Mouse (Mus musculus) embryonic facial prominence, embryonic 11.5 days (tissue): ENCODE data around the gene Lingo4. TPM values are rescaled to one million over a fixed set of nuclear protein-coding genes. Genes with fewer than 3 reads are reported as not detected.

Source experiments
- ATAC-seq: fragments of 200-750 bp; cut with Nextera tagmentation; replicated peaks from 2 replicates; pipeline ENCODE4 v1.8.0; 2017; ENCODE audit warnings: low read depth; ENCODE audit not compliant: insufficient number of reproducible peaks, low FRiP score, low TSS enrichment
- DNase-seq: peaks from one replicate; pipeline ENCODE4 v3.0.0-alpha.2; 2015; ENCODE audit warnings: low spot score
- H3K27ac ChIP-seq: fragments of 300-500 bp; sonication (generic); replicated peaks from 2 replicates; pipeline ENCODE4 v1.5.1; 2014; ENCODE audit warnings: mild to moderate bottlenecking, low read depth, low read length, control low read depth
- H3K27me3 ChIP-seq: fragments of 300-500 bp; sonication (generic); 2 replicates; pipeline ENCODE4 v1.6.1; 2014; ENCODE audit warnings: mild to moderate bottlenecking, low read length, moderate library complexity, mixed read lengths; ENCODE audit not compliant: control insufficient read depth, insufficient read depth
- H3K36me3 ChIP-seq: fragments of 300-500 bp; sonication (generic); replicated peaks from 2 replicates; pipeline ENCODE4 v1.6.1; 2014; ENCODE audit warnings: low read depth, mild to moderate bottlenecking, low read length, moderate library complexity, mixed read lengths; ENCODE audit not compliant: control insufficient read depth, insufficient read depth
- H3K4me1 ChIP-seq: fragments of 300-500 bp; sonication (generic); 2 replicates; pipeline ENCODE4 v1.6.1; 2014; ENCODE audit warnings: low read length, mixed read lengths; ENCODE audit not compliant: control insufficient read depth, insufficient read depth
- H3K4me2 ChIP-seq: fragments of 300-500 bp; sonication (generic); 2 replicates; pipeline ENCODE4 v1.6.1; 2014; ENCODE audit warnings: low read depth, mild to moderate bottlenecking, control low read depth, low read length, moderate library complexity
- H3K4me3 ChIP-seq: fragments of 300-500 bp; sonication (generic); 2 replicates; pipeline ENCODE4 v1.5.1; 2014; ENCODE audit warnings: low read depth, low read length, control low read depth
- H3K9ac ChIP-seq: fragments of 300-500 bp; sonication (generic); replicated peaks from 2 replicates; pipeline ENCODE4 v1.6.1; 2014; ENCODE audit warnings: mild to moderate bottlenecking, control low read depth, low read length
- H3K9me3 ChIP-seq: fragments of 300-500 bp; sonication (generic); replicated peaks from 2 replicates; pipeline ENCODE4 v1.6.1; 2016; ENCODE audit warnings: mild to moderate bottlenecking, low read length, inconsistent platforms, mixed read lengths; ENCODE audit not compliant: control insufficient read depth
- WGBS: fragments of 180-500 bp; shearing (Covaris S2); extraction: QIAGEN DNeasy Blood & Tissue Kit; methylation state at CpG from one replicate; pipeline ENCODE4 v1.1.7; 2014; 5-methylcytosine and 5-hydroxymethylcytosine counted together
- polyA plus RNA-seq: library from polyadenylated mRNA; unstranded; fragments of >200 nt; fragmentation: Nextera tagmentation; extraction: Ambion mirVana; gene quantifications from 2 replicates; pipeline ENCODE4 v1.2.1, GENCODE M21; 2014

The Lingo4 gene
- polyA plus RNA-seq, 1 experiment from 2014 or later, result 0.13 TPM

- ATAC-seq (no peak), DNase-seq (no peak)
- Histone ChIP-seq H3K27me3 (peaks cover 4% of the 10 kb centered on the region), H3K4me2 (no peak overlapping the region), H3K36me3 (no peaks in the 10 kb centered on the region), H3K4me1 (peaks cover 2% of the 10 kb centered on the region; the same call in 1 of the 2 replicates), H3K4me3 (no peak overlapping the region), H3K9me3 (no peaks in the 10 kb centered on the region), H3K27ac (no peak overlapping the region), H3K9ac (no peak overlapping the region)
- WGBS, result 59% methylated on average over 8 of the region's 8 CpGs
Observed at GRCm38 (mm10) chr3:94402451-94402850, 4.1 kb downstream of the Lingo4 start.

GRCm38 (mm10) chr3:94404366-94405054, 6.2 kb downstream of the Lingo4 start:
- no peaks in the 10 kb centered on the region for H3K9me3 ChIP-seq
- H3K4me3 ChIP-seq, result no peak overlapping the region
- H3K36me3 ChIP-seq, result no peaks in the 10 kb centered on the region
- H3K27ac ChIP-seq, result no peak overlapping the region
- ATAC-seq, result no peak
- no peak overlapping the region for H3K9ac ChIP-seq
- no peak for DNase-seq
- WGBS, result 15% methylated on average over 7 of the region's 7 CpGs
- peaks cover 2% of the 10 kb centered on the region; the same call in 1 of the 2 replicates for H3K4me1 ChIP-seq
- H3K4me2 ChIP-seq, result no peak overlapping the region; the same call in 1 of the 2 replicates
- H3K27me3 ChIP-seq, result no peaks in the 10 kb centered on the region; the same call in 1 of the 2 replicates

- DNase-seq (no peak), ATAC-seq (no peak)
- H3K4me1 ChIP-seq, result peaks cover 2% of the 10 kb centered on the region; the same call in 1 of the 2 replicates
- no peak overlapping the region for H3K9ac ChIP-seq
- no peaks in the 10 kb centered on the region for H3K27me3 ChIP-seq
- no peak overlapping the region for H3K27ac ChIP-seq
- H3K9me3 ChIP-seq, result no peaks in the 10 kb centered on the region
- 64% methylated on average over 4 of the region's 4 CpGs for WGBS
- H3K36me3 ChIP-seq, result no peaks in the 10 kb centered on the region
- no peak overlapping the region for H3K4me3 ChIP-seq
- H3K4me2 ChIP-seq, result no peak overlapping the region
Observed at GRCm38 (mm10) chr3:94405561-94405960, 7.2 kb downstream of the Lingo4 start.

- ATAC-seq (peak; percentile 51; the same call in 1 of the 2 replicates), DNase-seq (no peak)
- 13% methylated on average over 25 of the region's 25 CpGs for WGBS
- Histone ChIP-seq H3K4me2 (peak overlapping the region; percentile 87), H3K9ac (peak overlapping the region; percentile 39), H3K9me3 (no peaks in the 10 kb centered on the region), H3K27ac (no peak overlapping the region), H3K36me3 (no peaks in the 10 kb centered on the region), H3K4me3 (peak overlapping the region; percentile 43), H3K27me3 (no peaks in the 10 kb centered on the region), H3K4me1 (no peaks in the 10 kb centered on the region)
Observed at GRCm38 (mm10) chr3:94412530-94412929, 14.2 kb downstream of the Lingo4 start.

GRCm38 (mm10) chr3:94413031-94413679, 14.8 kb downstream of the Lingo4 start, which contains the start of gene Tdrkh:
Gene Tdrkh (plus strand): TSS chr3:94413273.
- Histone ChIP-seq H3K9ac (peak within 1 kb of the TSS; percentile 52), H3K27me3 (no peaks in the 10 kb centered on the region), H3K4me3 (peak within 1 kb of the TSS; percentile 43), H3K36me3 (no peaks in the 10 kb centered on the region), H3K4me2 (peak within 1 kb of the TSS; percentile 87), H3K4me1 (no peaks in the 10 kb centered on the region), H3K9me3 (no peaks in the 10 kb centered on the region), H3K27ac (no peak within 1 kb of the TSS)
- 12% methylated on average over 51 of the region's 52 CpGs for WGBS
- ATAC-seq (peak; percentile 100), DNase-seq (peak; percentile 98)

- Histone ChIP-seq H3K9ac (no peak overlapping the region), H3K27me3 (no peaks in the 10 kb centered on the region), H3K36me3 (no peaks in the 10 kb centered on the region), H3K4me3 (no peak overlapping the region), H3K4me1 (no peaks in the 10 kb centered on the region), H3K9me3 (no peaks in the 10 kb centered on the region), H3K27ac (no peak overlapping the region), H3K4me2 (no peak overlapping the region)
- DNase-seq (no peak), ATAC-seq (no peak)
- 75% methylated on average over 2 of the region's 2 CpGs for WGBS
Observed at GRCm38 (mm10) chr3:94430980-94431379, 32.7 kb downstream of the Lingo4 start.

- no peak overlapping the region for H3K4me3 ChIP-seq
- H3K27me3 ChIP-seq, result no peaks in the 10 kb centered on the region
- no peak overlapping the region for H3K9ac ChIP-seq
- no peak overlapping the region for H3K27ac ChIP-seq
- no peaks in the 10 kb centered on the region for H3K9me3 ChIP-seq
- H3K36me3 ChIP-seq, result no peaks in the 10 kb centered on the region
- DNase-seq (no peak), ATAC-seq (no peak)
- H3K4me1 ChIP-seq, result no peaks in the 10 kb centered on the region
- WGBS, result 82% methylated on average over 2 of the region's 2 CpGs
- H3K4me2 ChIP-seq, result no peak overlapping the region
Observed at GRCm38 (mm10) chr3:94434305-94434704, 36.0 kb downstream of the Lingo4 start.

- Histone ChIP-seq H3K27me3 (no peaks in the 10 kb centered on the region), H3K36me3 (no peaks in the 10 kb centered on the region), H3K27ac (no peak overlapping the region), H3K4me2 (no peak overlapping the region), H3K4me1 (no peaks in the 10 kb centered on the region), H3K9ac (no peak overlapping the region), H3K9me3 (no peaks in the 10 kb centered on the region), H3K4me3 (no peak overlapping the region)
- WGBS, result 76% methylated on average over 9 of the region's 9 CpGs
- ATAC-seq (no peak), DNase-seq (no peak)
Observed at GRCm38 (mm10) chr3:94436420-94436819, 38.1 kb downstream of the Lingo4 start.
